Mouse (Mus musculus) forebrain, embryonic 11.5 days (tissue): Measurements from ENCODE around the gene Rnf24. TPM values are rescaled to one million over a fixed set of nuclear protein-coding genes. Genes with fewer than 3 reads are reported as not detected.

Experiments used
- ATAC-seq: fragments of 200-750 bp; cut with Nextera tagmentation; replicated peaks from 2 replicates; pipeline ENCODE4 v1.8.0; 2017; ENCODE audit warnings: moderate TSS enrichment; ENCODE audit not compliant: low FRiP score
- DNase-seq: peaks from one replicate; pipeline ENCODE4 v3.0.0-alpha.2; 2017; ENCODE audit warnings: low spot score
- H3K27ac ChIP-seq: fragments of 300-500 bp; sonication (generic); 2 replicates; pipeline ENCODE4 v1.5.1; 2014; ENCODE audit warnings: low read depth, low read length
- H3K27me3 ChIP-seq: fragments of 300-500 bp; sonication (generic); 2 replicates; pipeline ENCODE4 v1.6.1; 2014; ENCODE audit warnings: mild to moderate bottlenecking, low read length, mixed read lengths; ENCODE audit not compliant: control insufficient read depth, insufficient read depth
- H3K36me3 ChIP-seq: fragments of 300-500 bp; sonication (generic); 2 replicates; pipeline ENCODE4 v1.6.1; 2014; ENCODE audit warnings: mild to moderate bottlenecking, low read length, moderate library complexity, mixed read lengths; ENCODE audit not compliant: control insufficient read depth, insufficient read depth
- H3K4me1 ChIP-seq: fragments of 300-500 bp; sonication (generic); replicated peaks from 2 replicates; pipeline ENCODE4 v1.6.1; 2014; ENCODE audit warnings: low read length, mixed read lengths; ENCODE audit not compliant: control insufficient read depth, insufficient read depth
- H3K4me2 ChIP-seq: fragments of 300-500 bp; sonication (generic); 2 replicates; pipeline ENCODE4 v1.6.1; 2014; ENCODE audit warnings: low read depth, mild to moderate bottlenecking, low read length, moderate library complexity, mixed read lengths; ENCODE audit not compliant: severe bottlenecking
- H3K4me3 ChIP-seq: fragments of 300-500 bp; sonication (generic); 2 replicates; pipeline ENCODE4 v1.5.1; 2014; ENCODE audit warnings: low read depth, low read length
- H3K9ac ChIP-seq: fragments of 300-500 bp; sonication (generic); 2 replicates; pipeline ENCODE4 v1.6.1; 2014; ENCODE audit warnings: low read length
- H3K9me3 ChIP-seq: fragments of 300-500 bp; sonication (generic); 2 replicates; pipeline ENCODE4 v1.6.1; 2016; ENCODE audit warnings: low read length, mixed read lengths; ENCODE audit not compliant: control insufficient read depth
- WGBS: fragments of 180-500 bp; shearing (Covaris S2); extraction: QIAGEN DNeasy Blood & Tissue Kit; methylation state at CpG from one replicate; pipeline ENCODE4 v1.1.7; 2014; 5-methylcytosine and 5-hydroxymethylcytosine counted together
- microRNA-seq: library from miRNA; unstranded; fragments of <30 nt; microRNA quantifications from one replicate; pipeline ENCODE4, GENCODE M21; 2016; ENCODE audit not compliant: insufficient number of aligned reads
- polyA plus RNA-seq: library from polyadenylated mRNA; unstranded; fragments of >200 nt; fragmentation: Nextera tagmentation; extraction: Ambion mirVana; gene quantifications from 2 replicates; pipeline ENCODE4 v1.2.1, GENCODE M21; 2014

The Rnf24 gene
- polyA plus RNA-seq, 1 experiment from 2014 or later: 9.3 TPM

DNA sequence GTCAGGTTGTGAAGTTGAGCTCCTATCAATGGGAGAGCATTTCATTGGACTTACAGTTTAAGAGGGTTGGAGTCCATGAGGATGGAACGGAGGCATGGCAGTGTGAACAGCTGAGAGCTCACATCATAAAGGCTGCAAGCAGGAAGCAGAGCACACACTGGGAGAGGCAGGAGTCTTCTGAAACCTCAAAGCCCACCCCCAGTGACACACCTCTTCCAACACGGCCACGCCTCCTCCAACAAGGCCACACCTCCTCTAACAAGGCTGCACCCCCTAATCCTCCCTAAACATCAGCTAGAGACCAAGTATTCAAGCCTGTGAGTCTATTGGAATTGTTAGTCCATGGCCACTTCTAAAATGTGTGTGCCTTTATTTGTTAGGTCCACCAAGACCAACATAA lies 97.0 kb downstream of the Rnf24 start:
- no peak for ATAC-seq

DNA sequence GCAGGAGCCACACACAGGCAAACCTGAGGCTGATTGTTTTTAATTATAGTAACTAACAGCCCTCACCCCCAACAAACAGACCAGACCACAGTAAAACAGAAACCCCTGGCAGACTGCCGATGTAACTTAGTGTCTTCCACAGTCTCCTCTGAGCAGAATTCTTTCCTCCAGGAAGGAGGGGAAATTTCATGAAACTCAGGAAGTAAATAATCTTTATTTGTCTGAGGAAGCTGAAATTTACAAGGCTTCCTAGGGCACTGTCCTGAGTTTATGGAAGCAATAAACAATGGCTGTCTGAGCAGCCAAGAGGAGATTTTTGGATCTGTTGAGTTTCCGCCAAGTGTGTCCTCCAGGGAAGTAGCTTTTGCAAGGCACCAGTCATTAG lies 98.4 kb downstream of the Rnf24 start:
- H3K27ac ChIP-seq: no peak overlapping the region

More for the DNA sequence above, 97.0 kb downstream of the Rnf24 start:
- H3K27ac ChIP-seq: no peak overlapping the region
- no peak overlapping the region for H3K4me2 ChIP-seq
- H3K36me3 ChIP-seq: no peaks in the 10 kb centered on the region
- H3K9ac ChIP-seq: no peak overlapping the region
- no peaks in the 10 kb centered on the region for H3K9me3 ChIP-seq
- WGBS: 41% methylated on average over 3 of the region's 3 CpGs
- DNase-seq: no peak
- 0 out of 2 replicates have a peak, but pooled peaks cover 2% of the 10 kb centered on the region for H3K4me1 ChIP-seq
- H3K27me3 ChIP-seq: no peaks in the 10 kb centered on the region
- no peak overlapping the region for H3K4me3 ChIP-seq

DNA sequence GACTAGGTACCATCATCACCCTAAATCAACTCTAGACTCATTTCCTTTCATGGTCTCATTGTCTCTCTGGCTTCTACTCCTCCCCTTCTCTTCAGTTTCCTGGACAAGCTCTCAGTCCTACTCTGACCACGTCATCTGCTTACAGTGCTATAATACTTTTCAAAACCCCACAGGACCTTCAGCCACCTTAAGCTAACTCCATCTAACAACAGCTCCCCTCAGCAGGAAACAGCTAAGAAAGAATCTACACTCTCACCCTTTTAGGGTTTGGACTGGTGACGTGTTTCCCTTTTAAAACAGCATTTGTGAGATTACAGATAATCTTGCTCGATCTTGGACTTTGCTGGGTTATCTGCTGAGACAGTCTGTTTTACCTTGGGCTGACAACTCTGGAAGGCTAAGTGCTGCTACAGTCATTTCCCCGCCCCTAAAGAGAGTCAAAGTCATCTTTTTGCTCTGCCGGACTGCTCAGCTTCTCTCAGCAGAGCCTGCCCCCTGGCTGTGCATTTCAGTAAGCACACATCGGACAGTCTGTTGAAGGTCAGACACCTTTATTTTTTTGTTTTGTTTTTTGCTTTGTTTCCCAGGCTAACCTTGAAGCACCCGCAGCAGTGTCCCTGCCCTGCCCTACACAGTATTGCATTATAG lies 98.9 kb downstream of the Rnf24 start:
- Histone ChIP-seq H3K4me1 (no peaks in the 10 kb centered on the region), H3K4me2 (no peak overlapping the region), H3K27ac (no peak overlapping the region), H3K27me3 (no peaks in the 10 kb centered on the region), H3K9ac (no peak overlapping the region), H3K4me3 (no peak overlapping the region), H3K36me3 (no peaks in the 10 kb centered on the region), H3K9me3 (no peaks in the 10 kb centered on the region)
- 0 out of 2 replicates have a peak, but pooled peaks have one; percentile 53 for ATAC-seq
- WGBS: 33% methylated on average over 7 of the region's 7 CpGs
- no peak for DNase-seq

More for the DNA sequence above, 98.4 kb downstream of the Rnf24 start:
- H3K4me1 ChIP-seq: no peaks in the 10 kb centered on the region
- 88% methylated on average over 2 of the region's 2 CpGs for WGBS
- DNase-seq: peak; percentile 5
- H3K4me3 ChIP-seq: no peak overlapping the region
- no peak for ATAC-seq
- no peak overlapping the region for H3K9ac ChIP-seq
- no peaks in the 10 kb centered on the region for H3K9me3 ChIP-seq
- no peaks in the 10 kb centered on the region for H3K36me3 ChIP-seq
- no peaks in the 10 kb centered on the region for H3K27me3 ChIP-seq
- H3K4me2 ChIP-seq: no peak overlapping the region

Small RNA genes within 50 kb of the gene (microRNA-seq; reads per million reads assigned to microRNA genes)
- gene Mir103-2: 160 reads per million, percentile 41 among the genes with 10 or more reads in this experiment

Other genes starting within 250 kb of the Rnf24 start
- 4.2 and 5.6 TPM in 2 replicates for gene Hspa12b, start 225.6 kb downstream of the Rnf24 start, polyA plus RNA-seq
- gene Gm11037, start 219.4 kb downstream of the Rnf24 start, polyA plus RNA-seq: not detected in 2 replicates
- gene 1700037H04Rik, start 192.8 kb downstream of the Rnf24 start, polyA plus RNA-seq: 122 and 132 TPM in 2 replicates
- gene Cenpb, start 172.8 kb downstream of the Rnf24 start, polyA plus RNA-seq: 12.3 and 13.7 TPM in 2 replicates
- gene Cdc25b, start 165.9 kb downstream of the Rnf24 start, polyA plus RNA-seq: 92.2 and 93.0 TPM in 2 replicates
- 9.3 and 10.3 TPM in 2 replicates for gene Spef1, start 165.6 kb downstream of the Rnf24 start, polyA plus RNA-seq
- 30.6 and 31.4 TPM in 2 replicates for gene Ap5s1, start 145.8 kb downstream of the Rnf24 start, polyA plus RNA-seq
- gene Mavs, start 118.8 kb downstream of the Rnf24 start, polyA plus RNA-seq: 16.6 and 17.1 TPM in 2 replicates
- gene Pank2, start 90.4 kb downstream of the Rnf24 start, polyA plus RNA-seq: 66.3 and 66.5 TPM in 2 replicates
- gene Smox, start 138.6 kb upstream of the Rnf24 start, polyA plus RNA-seq: 33.2 and 34.6 TPM in 2 replicates
- gene Adra1d, start 209.4 kb upstream of the Rnf24 start, polyA plus RNA-seq: not detected in 2 replicates